Mouse (Mus musculus) lung, embryonic 15.5 days (tissue): ENCODE measurements around the gene Opa3. TPM values are rescaled to one million over a fixed set of nuclear protein-coding genes. Genes with fewer than 3 reads are reported as not detected.
"Not testable (repeated sequence)": the region's sequence is repeated elsewhere in the genome, so short reads cannot be mapped to it uniquely, and the experiment has no call there.

ENCODE experiments used
- ATAC-seq: fragments of 200-750 bp; cut with Nextera tagmentation; 2 replicates; pipeline ENCODE4 v1.8.0; 2017; ENCODE audit warnings: moderate number of reproducible peaks, borderline replicate concordance; ENCODE audit not compliant: low FRiP score, low TSS enrichment; ENCODE audit errors: extremely low read depth
- H3K27ac ChIP-seq: fragments of 300-500 bp; sonication (generic); 2 replicates; pipeline ENCODE4 v1.5.1; 2015; ENCODE audit warnings: moderate library complexity, mild to moderate bottlenecking, inconsistent platforms
- H3K27me3 ChIP-seq: fragments of 300-500 bp; sonication (generic); 2 replicates; pipeline ENCODE4 v1.6.1; 2015; ENCODE audit warnings: inconsistent platforms
- H3K36me3 ChIP-seq: fragments of 300-500 bp; sonication (generic); 2 replicates; pipeline ENCODE4 v1.6.1; 2015; ENCODE audit warnings: inconsistent platforms
- H3K4me1 ChIP-seq: fragments of 300-500 bp; sonication (generic); 2 replicates; pipeline ENCODE4 v1.6.1; 2015; ENCODE audit warnings: inconsistent platforms
- H3K4me2 ChIP-seq: fragments of 300-500 bp; sonication (generic); 2 replicates; pipeline ENCODE4 v1.6.1; 2015; ENCODE audit warnings: inconsistent platforms, mild to moderate bottlenecking, moderate library complexity
- H3K4me3 ChIP-seq: fragments of 300-500 bp; sonication (generic); 2 replicates; pipeline ENCODE4 v1.5.1; 2015; ENCODE audit warnings: mild to moderate bottlenecking, inconsistent platforms
- H3K9ac ChIP-seq: fragments of 300-500 bp; sonication (generic); 2 replicates; pipeline ENCODE4 v1.6.1; 2015; ENCODE audit warnings: inconsistent platforms
- H3K9me3 ChIP-seq: fragments of 300-500 bp; sonication (generic); 2 replicates; pipeline ENCODE4 v1.6.1; 2016; ENCODE audit warnings: inconsistent platforms
- WGBS: fragments of 180-500 bp; shearing (Covaris S2); methylation state at CpG from one replicate; pipeline ENCODE4 v1.1.7; 2015; 5-methylcytosine and 5-hydroxymethylcytosine counted together
- polyA plus RNA-seq: library from polyadenylated mRNA; unstranded; fragments of >200 nt; fragmentation: Nextera tagmentation; extraction: Ambion mirVana; gene quantifications from 2 replicates; pipeline ENCODE4 v1.2.1, GENCODE M21; 2015

Opa3 gene
- polyA plus RNA-seq, 1 experiment from 2014 or later, result 33.2 TPM

- under 1% methylated on average over 20 of the region's 21 CpGs for WGBS
- H3K9me3 ChIP-seq, result no peaks in the 10 kb centered on the region
- H3K27ac ChIP-seq, result peak overlapping the region; percentile 97
- H3K4me1 ChIP-seq, result peaks cover 38% of the 10 kb centered on the region
- peak overlapping the region; percentile 95 for H3K4me2 ChIP-seq
- H3K9ac ChIP-seq, result peak overlapping the region; percentile 86
- peaks cover 6% of the 10 kb centered on the region; the same call in 1 of the 2 replicates for H3K36me3 ChIP-seq
- ATAC-seq, result no peak
- no peaks in the 10 kb centered on the region for H3K27me3 ChIP-seq
- peak overlapping the region; percentile 75 for H3K4me3 ChIP-seq
Observed at GRCm38 (mm10) chr7:19270509-19271237, 42.5 kb downstream of the Opa3 start.

GRCm38 (mm10) chr7:19271238-19272172 is 43.4 kb downstream of the Opa3 start, which contains the start of gene Vasp:
Gene Vasp (minus strand): TSS chr7:19271817.
- H3K36me3 ChIP-seq, result no peaks in the 10 kb centered on the region
- peak; percentile 56 for ATAC-seq
- H3K9ac ChIP-seq, result peak within 1 kb of the TSS; percentile 86
- no peaks in the 10 kb centered on the region for H3K9me3 ChIP-seq
- H3K27ac ChIP-seq, result peak within 1 kb of the TSS; percentile 97
- H3K4me2 ChIP-seq, result peak within 1 kb of the TSS; percentile 95
- no peaks in the 10 kb centered on the region for H3K27me3 ChIP-seq
- under 1% methylated on average over 61 of the region's 62 CpGs for WGBS
- H3K4me1 ChIP-seq, result peaks cover 29% of the 10 kb centered on the region
- H3K4me3 ChIP-seq, result peak within 1 kb of the TSS; percentile 75

- Histone ChIP-seq H3K4me2 (peak overlapping the region; percentile 95), H3K9me3 (no peaks in the 10 kb centered on the region), H3K27ac (peak overlapping the region; percentile 97), H3K27me3 (peaks cover 2% of the 10 kb centered on the region; the same call in 1 of the 2 replicates), H3K9ac (peak overlapping the region; percentile 86), H3K4me3 (peak overlapping the region; percentile 75), H3K4me1 (peaks cover 23% of the 10 kb centered on the region), H3K36me3 (no peaks in the 10 kb centered on the region)
- ATAC-seq, result peak; percentile 58
- 1% methylated on average over 34 of the region's 36 CpGs for WGBS
Observed at GRCm38 (mm10) chr7:19272173-19272764, 44.1 kb downstream of the Opa3 start.

GRCm38 (mm10) chr7:19276253-19276652 is 48.1 kb downstream of the Opa3 start:
- H3K27me3 ChIP-seq, result peaks cover 42% of the 10 kb centered on the region
- H3K4me2 ChIP-seq, result no peak overlapping the region
- no peaks in the 10 kb centered on the region for H3K9me3 ChIP-seq
- H3K4me1 ChIP-seq, result peaks cover 7% of the 10 kb centered on the region
- WGBS, result 44% methylated on average over 4 of the region's 4 CpGs
- no peak overlapping the region for H3K4me3 ChIP-seq
- H3K27ac ChIP-seq, result no peak overlapping the region
- no peak overlapping the region for H3K9ac ChIP-seq
- H3K36me3 ChIP-seq, result no peaks in the 10 kb centered on the region
- ATAC-seq, result no peak

- H3K9ac ChIP-seq, result no peak overlapping the region
- H3K36me3 ChIP-seq, result no peaks in the 10 kb centered on the region
- H3K27ac ChIP-seq, result no peak overlapping the region
- H3K4me1 ChIP-seq, result peaks cover 20% of the 10 kb centered on the region
- no peaks in the 10 kb centered on the region for H3K9me3 ChIP-seq
- peaks cover 67% of the 10 kb centered on the region for H3K27me3 ChIP-seq
- peak overlapping the region; percentile 21; the same call in 1 of the 2 replicates for H3K4me3 ChIP-seq
- no peak for ATAC-seq
- 3% methylated on average over 34 of the region's 34 CpGs for WGBS
- H3K4me2 ChIP-seq, result peak overlapping the region; percentile 45
Observed at GRCm38 (mm10) chr7:19279052-19279451, 50.9 kb downstream of the Opa3 start.

- peak within 1 kb of the TSS; percentile 21 for H3K4me3 ChIP-seq
- H3K4me1 ChIP-seq, result peaks cover 20% of the 10 kb centered on the region
- no peak within 1 kb of the TSS for H3K9ac ChIP-seq
- no peak within 1 kb of the TSS for H3K27ac ChIP-seq
- no peaks in the 10 kb centered on the region for H3K9me3 ChIP-seq
- peaks cover 73% of the 10 kb centered on the region for H3K27me3 ChIP-seq
- 1% methylated on average over 46 of the region's 46 CpGs for WGBS
- no peak for ATAC-seq
- H3K36me3 ChIP-seq, result no peaks in the 10 kb centered on the region
- H3K4me2 ChIP-seq, result peak within 1 kb of the TSS; percentile 45
Observed at GRCm38 (mm10) chr7:19279581-19280114, 51.5 kb downstream of the Opa3 start, which contains the start of gene Ppm1n. Gene Ppm1n (minus strand): TSS chr7:19280064.

- Histone ChIP-seq H3K4me1 (peaks cover 20% of the 10 kb centered on the region), H3K4me2 (peak overlapping the region; percentile 97), H3K4me3 (peak overlapping the region; percentile 48), H3K27me3 (peaks cover 75% of the 10 kb centered on the region)
- 26% methylated on average over 6 of the region's 6 CpGs for WGBS
- H3K27ac ChIP-seq, H3K9me3 ChIP-seq, ATAC-seq, H3K36me3 ChIP-seq, H3K9ac ChIP-seq: not testable (repeated sequence)
Observed at GRCm38 (mm10) chr7:19281680-19282304, 53.7 kb downstream of the Opa3 start.

GRCm38 (mm10) chr7:19282385-19282784 is 54.3 kb downstream of the Opa3 start, which contains the start of gene Rtn2:
Gene Rtn2 (plus strand): TSS chr7:19282624.
- ATAC-seq, result peak; percentile 77
- Histone ChIP-seq H3K27ac (no peak within 1 kb of the TSS), H3K9ac (peak within 1 kb of the TSS; percentile 29), H3K27me3 (peaks cover 72% of the 10 kb centered on the region), H3K4me3 (peak within 1 kb of the TSS; percentile 48), H3K4me1 (peaks cover 20% of the 10 kb centered on the region), H3K9me3 (no peaks in the 10 kb centered on the region), H3K36me3 (no peaks in the 10 kb centered on the region), H3K4me2 (peak within 1 kb of the TSS; percentile 97)
- under 1% methylated on average over 37 of the region's 37 CpGs for WGBS

GRCm38 (mm10) chr7:19282791-19283405 is 54.8 kb downstream of the Opa3 start:
- Histone ChIP-seq H3K4me2 (peak overlapping the region; percentile 97), H3K9me3 (no peaks in the 10 kb centered on the region), H3K36me3 (no peaks in the 10 kb centered on the region), H3K27ac (no peak overlapping the region), H3K9ac (peak overlapping the region; percentile 29), H3K27me3 (peaks cover 66% of the 10 kb centered on the region), H3K4me1 (peaks cover 20% of the 10 kb centered on the region), H3K4me3 (peak overlapping the region; percentile 48)
- WGBS, result 2% methylated on average over 32 of the region's 35 CpGs
- peak; percentile 71 for ATAC-seq

- H3K27me3 ChIP-seq, result peaks cover 61% of the 10 kb centered on the region
- H3K9me3 ChIP-seq, result no peaks in the 10 kb centered on the region
- no peaks in the 10 kb centered on the region for H3K36me3 ChIP-seq
- peaks cover 20% of the 10 kb centered on the region for H3K4me1 ChIP-seq
- H3K4me2 ChIP-seq, result peak overlapping the region; percentile 97
- 28% methylated on average over 14 of the region's 14 CpGs for WGBS
- H3K27ac ChIP-seq, result no peak overlapping the region
- 0 out of 2 replicates have a peak overlapping the region, but pooled peaks have one; percentile 48 for H3K4me3 ChIP-seq
- no peak overlapping the region for H3K9ac ChIP-seq
- no peak for ATAC-seq
Observed at GRCm38 (mm10) chr7:19283406-19283804, 55.3 kb downstream of the Opa3 start.
